Mouse (Mus musculus) adrenal gland, postnatal 36 days (tissue): ENCODE data around the gene Med25. TPM values are rescaled to one million over a fixed set of nuclear protein-coding genes. Genes with fewer than 3 reads are reported as not detected.

ENCODE experiments used
- DNase-seq, 2 experiments: peaks; one replicate each; pipeline ENCODE4 v3.0.0; 2021; ENCODE audit warnings: mixed read lengths in 1 of 2
- microRNA-seq: library from miRNA; unstranded; fragments of <30 nt; microRNA quantifications from one replicate; pipeline ENCODE4 v1.2.0, GENCODE M21; 2021
- total RNA-seq, 2 experiments: library from RNA; stranded (reverse); gene quantifications; 2 replicates each; pipeline ENCODE4 v1.2.3; 2021

Gene Med25
- total RNA-seq, 2 experiments from 2014 or later = 86.1 to 97.1 TPM

DNA sequence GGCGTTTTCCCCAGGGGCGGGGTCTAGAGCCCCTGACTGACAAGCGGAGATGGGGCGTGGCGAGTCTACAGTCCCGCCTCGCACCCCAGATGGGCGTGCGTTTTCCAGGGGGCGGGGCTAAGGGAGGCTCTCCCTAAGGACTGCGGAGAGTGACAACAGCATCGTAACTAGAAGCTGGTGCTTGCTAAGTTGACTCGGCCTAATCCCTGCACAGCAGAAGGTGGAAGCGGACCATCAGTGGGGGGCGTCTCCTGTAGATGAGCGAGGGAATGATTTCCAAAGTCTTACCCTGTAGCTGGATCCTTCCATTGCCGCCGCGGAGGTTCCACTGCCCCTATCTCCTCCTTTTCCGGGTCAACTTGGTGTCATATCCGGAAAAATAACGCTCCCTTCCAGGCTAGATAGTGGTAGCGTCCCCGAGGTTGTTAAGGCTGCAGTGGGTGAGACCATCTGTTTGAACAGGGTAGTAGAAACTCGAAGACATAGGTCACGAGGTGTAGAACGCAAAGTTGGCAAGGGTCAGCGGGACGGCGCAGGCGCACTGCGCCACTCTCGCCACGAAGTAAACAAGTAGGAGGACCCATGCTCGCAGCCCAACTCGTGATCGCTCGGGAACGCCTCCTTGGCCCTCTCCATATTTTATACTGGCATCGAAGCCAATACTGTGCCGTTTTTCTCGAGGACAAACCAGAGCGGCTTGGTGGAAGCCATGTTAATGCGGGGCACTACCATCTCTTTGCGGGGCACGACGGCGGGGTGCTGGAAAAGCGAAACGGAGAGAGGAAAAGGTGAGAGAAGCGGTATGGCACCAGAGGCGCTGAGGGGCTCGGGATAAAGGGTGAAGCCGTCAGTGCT, 43.7 kb downstream of the Med25 start, which contains the start of the genes Akt1s1 and Tbc1d17:
Gene Akt1s1, plus strand, starts transcription at position 431 of the 855 bp plus-strand sequence.
Gene Tbc1d17, minus strand, starts transcription at position 519 of the 855 bp plus-strand sequence.
- DNase-seq = peak; percentile 98 to 99

DNA sequence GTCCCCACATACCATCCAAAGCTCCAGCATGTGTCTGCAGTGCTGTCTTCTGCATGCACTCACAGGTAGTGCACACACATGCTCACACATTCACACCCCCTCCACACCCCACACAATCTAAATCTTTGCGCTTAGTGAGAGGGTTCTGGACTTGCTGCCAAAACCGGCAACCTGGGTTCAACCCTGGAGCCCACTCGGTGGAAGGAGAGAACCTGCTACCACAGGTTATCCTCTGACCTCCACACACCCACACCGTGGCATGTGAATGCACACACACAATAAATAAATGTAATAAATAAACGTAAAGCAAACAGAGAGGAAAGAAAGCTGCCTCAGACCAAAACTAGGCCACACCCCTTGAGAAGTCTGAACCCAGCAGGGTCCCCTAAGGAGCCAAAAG, 44.7 kb downstream of the Med25 start:
- no peak for DNase-seq

DNA sequence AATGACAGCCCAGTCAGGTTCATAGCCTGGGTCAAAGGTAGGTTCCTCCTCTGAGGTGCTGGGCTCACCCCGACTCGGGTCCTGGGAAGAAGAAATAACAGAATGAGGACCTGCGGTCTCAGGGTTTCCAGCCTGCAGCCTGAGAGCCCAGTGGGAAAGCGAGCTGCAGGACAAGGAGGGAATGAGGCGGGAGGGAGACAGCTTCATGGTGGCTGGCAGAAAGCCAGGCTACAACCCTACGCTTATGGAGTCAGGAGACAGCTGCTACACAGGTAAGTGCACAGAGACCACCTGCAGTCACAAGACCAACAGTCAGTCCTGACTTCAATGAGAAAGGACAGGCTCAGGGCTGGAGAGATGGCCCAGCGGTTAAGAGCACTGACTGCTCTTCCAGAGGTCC, 45.7 kb downstream of the Med25 start:
- no peak for DNase-seq

DNA sequence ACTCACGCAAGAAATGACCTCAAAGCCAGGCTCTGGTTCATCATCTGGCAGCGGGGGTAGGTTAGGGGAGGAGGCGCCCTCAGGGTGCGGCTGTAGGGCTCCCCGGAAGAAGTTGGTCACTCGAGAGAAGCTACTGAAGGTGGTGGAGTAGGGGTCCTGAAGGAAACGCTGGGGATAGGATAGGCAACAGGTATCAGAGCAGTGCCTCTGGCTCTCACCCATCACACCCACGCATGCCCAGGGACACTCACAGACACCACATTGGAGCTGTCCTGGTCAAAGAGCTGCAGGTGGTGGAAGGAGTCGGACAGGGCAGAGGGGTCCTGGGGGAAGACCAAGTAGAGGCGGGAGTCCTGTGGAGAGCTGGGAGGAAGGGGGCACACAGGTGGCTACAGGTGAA, 47.5 kb downstream of the Med25 start:
- no peak for DNase-seq

DNA sequence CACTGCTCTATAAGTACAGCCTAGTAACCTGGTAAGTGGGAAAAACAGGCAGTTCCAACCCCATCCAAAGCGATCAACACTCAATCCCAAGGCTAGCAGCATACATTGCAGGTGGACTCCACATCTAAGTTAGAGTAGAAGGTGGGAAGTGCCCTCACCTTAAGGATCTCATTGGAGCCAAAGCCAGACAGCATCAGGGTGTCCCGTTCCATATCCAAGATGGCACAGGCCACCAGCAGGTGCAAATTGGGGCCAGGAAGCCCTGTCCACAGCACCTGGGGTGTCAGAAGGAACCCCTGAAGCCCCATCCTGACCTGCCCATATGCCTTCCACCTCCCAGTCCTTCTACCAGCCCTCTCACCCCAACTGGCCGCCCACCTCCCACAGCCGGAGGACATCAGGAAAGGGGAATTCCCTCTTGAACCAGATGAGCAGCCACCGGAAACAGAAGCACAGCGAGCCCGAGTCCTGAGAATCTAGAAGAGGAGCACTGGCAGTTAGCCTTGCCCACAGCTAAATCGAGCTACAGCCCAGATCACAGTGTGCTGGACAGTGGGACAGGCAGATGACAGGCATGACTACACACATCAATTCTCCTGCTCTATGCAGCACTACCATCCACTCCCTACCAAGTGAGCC, 50.6 kb downstream of the Med25 start:
- DNase-seq = no peak

DNA sequence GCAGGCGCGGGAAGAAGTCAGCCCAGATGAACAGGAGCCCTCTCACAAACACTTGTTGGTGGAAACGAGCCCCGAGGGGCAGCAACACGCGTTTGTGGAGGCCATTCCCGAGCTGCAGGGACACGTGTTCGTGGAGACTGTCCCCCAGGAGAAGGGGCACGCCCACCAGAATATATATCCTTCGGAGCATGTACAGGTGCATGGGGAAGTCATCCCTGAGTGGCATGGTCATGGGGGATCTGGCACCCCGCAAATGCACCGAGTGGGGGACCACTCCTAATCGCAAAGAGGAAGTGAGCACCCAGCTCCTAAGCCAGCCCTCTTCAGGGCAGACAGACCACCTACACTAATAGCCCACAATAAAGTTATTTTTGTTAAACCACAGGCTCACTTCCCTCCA, 52.1 kb downstream of the Med25 start:
- DNase-seq = no peak

DNA sequence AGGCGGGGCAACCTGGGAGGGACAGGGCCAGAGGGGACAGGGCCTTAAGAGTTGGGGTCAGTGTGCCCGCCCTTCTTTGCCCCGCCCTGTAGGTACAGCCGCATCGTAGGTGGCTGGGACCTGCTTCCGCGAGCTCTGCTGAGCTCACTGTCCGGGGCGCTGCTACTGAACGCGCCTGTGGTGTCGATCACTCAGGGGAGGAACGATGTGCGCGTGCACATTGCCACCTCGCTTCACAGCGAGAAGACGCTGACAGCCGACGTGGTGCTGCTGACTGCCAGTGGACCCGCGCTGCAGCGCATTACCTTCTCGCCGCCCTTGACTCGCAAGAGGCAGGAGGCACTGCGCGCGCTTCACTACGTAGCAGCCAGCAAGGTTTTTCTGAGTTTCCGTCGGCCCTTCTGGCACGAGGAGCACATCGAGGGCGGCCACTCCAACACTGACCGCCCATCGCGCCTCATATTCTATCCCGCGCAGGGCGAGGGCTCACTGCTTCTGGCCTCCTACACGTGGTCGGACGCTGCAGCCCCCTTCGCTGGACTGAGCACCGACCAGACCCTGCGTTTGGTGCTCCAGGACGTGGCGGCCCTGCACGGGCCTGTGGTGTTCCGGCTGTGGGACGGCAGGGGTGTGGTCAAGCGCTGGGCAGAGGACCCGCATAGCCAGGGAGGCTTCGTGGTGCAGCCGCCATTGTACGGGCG, 52.9 kb downstream of the Med25 start:
- peak; percentile 63 to 67 for DNase-seq

DNA sequence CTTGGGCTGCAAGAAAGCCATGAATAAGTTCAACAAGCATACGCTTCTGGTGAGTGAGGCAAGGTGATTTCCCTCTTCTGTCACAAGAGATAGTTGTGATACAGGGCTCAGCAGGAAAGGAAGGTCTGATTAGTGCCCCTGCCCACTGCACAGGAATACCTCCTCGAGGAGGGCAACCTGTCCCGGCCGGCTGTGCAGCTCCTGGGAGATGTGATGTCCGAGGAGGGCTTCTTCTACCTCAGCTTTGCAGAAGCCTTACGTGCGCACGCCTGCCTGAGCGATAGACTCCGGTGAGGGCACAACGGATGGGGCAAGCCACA, 53.4 kb downstream of the Med25 start:
- DNase-seq = no peak

DNA sequence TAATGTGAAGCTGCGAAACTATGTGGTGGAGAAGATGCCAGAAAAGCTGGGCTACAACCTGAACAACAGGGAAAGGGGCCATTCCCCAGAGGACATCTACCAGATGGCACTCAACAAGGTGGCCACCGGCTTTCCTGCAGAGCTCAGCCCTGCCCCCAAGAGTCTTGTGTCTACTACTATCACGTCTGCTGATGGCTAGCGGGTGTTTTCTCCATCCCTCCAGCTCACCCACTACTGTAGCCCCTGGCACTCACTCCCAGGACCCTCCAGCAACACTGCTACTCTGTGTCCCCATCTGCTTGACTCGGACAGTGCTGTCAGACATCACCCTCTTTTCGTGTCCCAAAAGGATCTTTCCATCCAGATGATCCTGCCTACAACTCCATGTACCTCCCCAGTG, 54.4 kb downstream of the Med25 start:
- DNase-seq = no peak

DNA sequence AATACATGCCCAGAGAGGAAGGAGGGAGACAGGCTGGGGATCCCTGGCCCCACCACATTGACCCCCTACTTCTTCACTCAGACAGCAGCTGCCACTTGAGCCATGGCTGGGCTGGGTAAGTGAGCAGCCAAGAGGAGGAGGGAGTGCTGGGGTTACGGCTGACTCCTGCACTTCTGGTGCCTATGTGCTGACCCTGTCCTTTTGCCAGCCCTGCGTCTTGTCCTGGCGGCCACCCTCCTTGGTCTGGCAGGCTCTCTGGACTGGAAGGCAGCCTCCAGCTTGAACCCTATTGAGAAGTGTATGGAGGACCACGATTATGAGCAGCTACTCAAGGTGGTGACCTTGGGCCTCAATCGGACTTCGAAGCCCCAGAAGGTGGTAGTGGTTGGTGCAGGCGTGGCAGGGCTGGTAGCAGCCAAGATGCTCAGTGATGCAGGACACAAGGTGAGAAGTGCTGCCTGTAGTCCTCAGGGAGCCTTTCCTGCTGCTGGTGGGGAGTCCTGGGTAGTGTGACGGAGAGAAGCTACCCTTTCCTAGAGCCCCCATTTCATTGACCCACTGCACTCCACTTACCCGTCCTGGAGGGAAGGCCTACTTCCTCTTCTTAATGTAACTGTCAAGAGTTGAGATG, 56.0 kb downstream of the Med25 start:
- DNase-seq = no peak

DNA sequence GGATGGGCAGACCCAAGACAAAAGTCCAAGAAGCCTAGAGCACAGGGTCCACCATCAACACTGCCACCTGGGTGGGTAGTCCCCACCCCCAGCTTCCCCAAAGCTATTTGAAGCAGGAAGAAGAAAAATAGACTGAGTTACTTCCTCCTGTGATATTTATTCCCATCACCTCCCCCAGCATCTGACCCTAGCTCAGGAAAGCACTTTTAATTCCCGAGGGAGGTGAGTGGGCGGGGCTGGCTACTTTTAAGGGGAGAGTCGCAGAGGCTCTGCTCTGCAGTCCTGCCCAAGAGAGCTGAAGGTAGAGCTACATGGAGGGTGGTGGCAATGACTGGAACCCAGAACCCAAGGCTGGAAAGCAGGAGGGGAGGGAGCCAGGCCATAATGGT, 56.5 kb downstream of the Med25 start:
- DNase-seq = peak; percentile 29 to 63

DNA sequence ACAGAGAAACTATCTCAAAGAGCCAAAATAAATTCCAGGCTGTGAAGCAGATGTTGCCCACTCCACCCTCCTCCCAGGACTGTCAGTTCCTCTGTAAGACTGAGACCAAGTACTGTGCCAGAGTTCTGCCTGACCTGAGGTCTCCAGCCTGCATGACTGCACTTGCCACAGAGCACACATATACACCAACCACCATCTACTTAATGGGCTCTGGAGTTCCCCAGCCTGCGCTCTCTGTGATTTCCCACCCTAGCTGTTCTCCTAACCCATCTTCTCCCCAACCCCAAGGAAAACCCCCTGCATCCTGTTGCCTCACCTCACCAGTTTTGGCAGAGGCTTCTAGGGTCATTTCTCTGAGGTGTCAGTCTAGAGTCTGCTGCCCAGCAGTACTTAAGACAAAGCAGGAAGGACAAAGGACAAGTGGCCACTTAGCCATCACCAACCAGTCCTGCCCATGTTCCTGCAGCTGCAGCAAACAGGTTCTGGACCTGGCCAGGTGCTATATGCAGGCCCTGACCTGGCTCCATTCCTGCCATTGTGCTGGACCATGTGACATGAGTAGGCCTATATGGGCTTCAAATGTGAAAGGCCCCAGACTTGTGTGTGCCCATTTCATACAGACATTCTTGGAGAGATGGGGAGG, 57.0 kb downstream of the Med25 start:
- DNase-seq = no peak

DNA sequence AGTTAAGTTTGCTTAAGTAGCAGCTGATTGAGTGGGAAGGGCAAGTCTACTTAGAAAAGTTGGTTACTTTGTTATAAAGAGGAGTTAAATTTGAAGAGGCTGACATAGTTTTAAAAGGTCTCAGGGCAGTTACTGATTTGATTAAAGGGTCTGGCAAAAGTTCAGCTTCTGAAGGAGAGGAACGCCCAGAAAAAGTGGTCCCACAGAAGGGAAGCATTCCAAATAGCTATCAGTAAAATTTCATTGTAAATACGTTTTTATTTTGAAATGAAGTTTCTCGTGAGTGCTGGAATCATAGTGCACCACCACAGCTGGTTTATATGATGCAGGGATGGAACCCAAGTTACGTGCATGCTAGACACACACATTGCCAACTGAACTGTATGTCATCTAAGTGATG, 59.7 kb downstream of the Med25 start:
- no peak for DNase-seq

DNA sequence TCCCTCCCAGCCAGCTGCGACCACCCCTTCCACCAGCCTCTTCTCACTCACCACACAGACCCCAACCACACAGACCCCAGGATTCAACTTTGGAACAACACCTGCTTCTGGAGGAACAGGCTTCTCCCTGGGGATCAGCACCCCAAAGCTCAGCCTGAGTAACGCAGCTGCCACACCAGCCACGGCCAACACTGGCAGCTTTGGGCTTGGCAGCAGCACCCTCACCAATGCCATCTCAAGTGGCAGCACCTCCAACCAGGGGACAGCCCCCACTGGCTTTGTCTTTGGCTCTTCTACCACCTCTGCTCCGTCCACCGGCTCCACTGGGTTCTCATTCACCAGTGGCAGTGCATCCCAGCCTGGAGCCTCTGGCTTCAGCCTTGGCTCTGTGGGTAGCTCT, 63.8 kb downstream of the Med25 start:
- DNase-seq = no peak

DNA sequence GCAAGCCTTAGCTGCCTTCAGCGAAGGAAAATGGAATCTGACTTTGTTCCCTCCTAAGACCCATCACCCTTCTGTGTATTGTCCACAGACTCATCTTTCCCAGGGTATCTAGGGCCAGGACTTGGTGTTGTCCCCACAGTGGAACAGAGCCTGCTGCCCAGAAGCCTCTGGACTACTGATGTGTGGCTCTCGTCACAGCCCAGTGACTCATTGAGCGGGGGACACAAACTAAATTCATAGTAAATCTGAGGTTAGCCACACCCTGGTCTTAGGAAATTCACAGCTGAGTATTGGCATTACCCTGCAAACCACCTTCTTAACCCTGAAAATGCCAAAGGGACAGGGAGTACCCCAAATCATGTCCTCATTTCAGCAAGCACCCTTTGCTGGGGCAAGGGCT, 65.7 kb downstream of the Med25 start:
- peak; percentile 22 to 31 for DNase-seq

Small RNA genes lying within 50 kb of the gene (microRNA-seq; reads per million reads assigned to microRNA genes)
- gene Mir707 = not detected

Other genes with a start within 250 kb of the Med25 start
- 1 to 10 TPM; 3.0 to 4.9 TPM for gene Myh14, start 221.9 kb downstream of the Med25 start, total RNA-seq
- gene Izumo2, start 184.0 kb downstream of the Med25 start, total RNA-seq = not detected
- gene Vrk3, start 144.3 kb downstream of the Med25 start, total RNA-seq = 10 to 100 TPM; 47.5 to 50.6 TPM
- under 1 TPM; 0.49 to 0.70 TPM for gene Zfp473, start 141.7 kb downstream of the Med25 start, total RNA-seq
- 10 to 100 TPM; 40.9 to 42.5 TPM for gene Nup62, start 76.6 kb downstream of the Med25 start, total RNA-seq
- gene Il4i1, start 76.3 kb downstream of the Med25 start, total RNA-seq = 1 to 10 TPM; 2.0 to 2.6 TPM
- 100 to 1,000 TPM; 135 to 151 TPM for gene Atf5, start 76.1 kb downstream of the Med25 start, total RNA-seq
- 100 to 1,000 TPM; 108 to 118 TPM for gene Akt1s1, start 43.7 kb downstream of the Med25 start, total RNA-seq
- gene Tbc1d17, start 43.6 kb downstream of the Med25 start, total RNA-seq = 10 to 100 TPM; 54.1 to 73.4 TPM
- gene Pnkp, start 35.6 kb downstream of the Med25 start, total RNA-seq = 10 to 100 TPM; 41.7 to 50.6 TPM
- gene Ptov1, start 22.9 kb downstream of the Med25 start, total RNA-seq = 100 to 1,000 TPM; 215 to 274 TPM
- 10 to 100 TPM; 24.9 to 25.8 TPM for gene Fuz, start 3.4 kb upstream of the Med25 start, total RNA-seq
- 100 to 1,000 TPM in 1 of 2 experiments, 10 to 100 TPM in 1; 95.0 to 106 TPM for gene Ap2a1, start 36.8 kb upstream of the Med25 start, total RNA-seq
- not detected for gene Tsks, start 50.5 kb upstream of the Med25 start, total RNA-seq
- gene Cpt1c, start 82.1 kb upstream of the Med25 start, total RNA-seq = 10 to 100 TPM in 1 of 2 experiments, 1 to 10 TPM in 1; 8.6 to 10.7 TPM
- 100 to 1,000 TPM; 236 to 262 TPM for gene Prmt1, start 93.9 kb upstream of the Med25 start, total RNA-seq
- 100 to 1,000 TPM in 1 of 2 experiments, 10 to 100 TPM in 1; 90.4 to 123 TPM for gene Irf3, start 104.9 kb upstream of the Med25 start, total RNA-seq
- gene Bcl2l12, start 106.0 kb upstream of the Med25 start, total RNA-seq = 10 to 100 TPM; 16.5 to 17.4 TPM
- gene Scaf1, start 123.7 kb upstream of the Med25 start, total RNA-seq = 10 to 100 TPM; 76.9 to 82.6 TPM
- 100 to 1,000 TPM in 1 of 2 experiments, 10 to 100 TPM in 1; 98.9 to 101 TPM for gene Rras, start 125.2 kb upstream of the Med25 start, total RNA-seq
- gene Prr12, start 160.2 kb upstream of the Med25 start, total RNA-seq = 10 to 100 TPM; 47.7 to 59.7 TPM
- 10 to 100 TPM; 50.5 to 65.3 TPM for gene Nosip, start 169.7 kb upstream of the Med25 start, total RNA-seq
- 10 to 100 TPM; 18.1 to 20.5 TPM for gene Prrg2, start 170.0 kb upstream of the Med25 start, total RNA-seq
- gene Rcn3, start 199.5 kb upstream of the Med25 start, total RNA-seq = 10 to 100 TPM; 32.2 to 38.3 TPM
- 100 to 1,000 TPM; 116 to 138 TPM for gene Fcgrt, start 211.1 kb upstream of the Med25 start, total RNA-seq
- gene Rps11, start 231.7 kb upstream of the Med25 start, total RNA-seq = 1,000 to 10,000 TPM; 1,231 to 1,372 TPM
- gene Rpl13a, start 236.0 kb upstream of the Med25 start, total RNA-seq = 1,000 to 10,000 TPM; 1,621 to 1,757 TPM
- gene Gm45713, start 243.5 kb upstream of the Med25 start, total RNA-seq = not detected
- 10 to 100 TPM; 15.3 to 25.5 TPM for gene Flt3l, start 243.7 kb upstream of the Med25 start, total RNA-seq